Mouse (Mus musculus) kidney, adult 2 months (tissue): ENCODE data around the gene Naa35.

Source experiments
- CTCF ChIP-seq: fragments of 200-500 bp; conservative IDR thresholded peaks from 2 replicates; pipeline ENCODE4 v1.5.1; 2011; ENCODE audit warnings: low read depth, mild to moderate bottlenecking, control low read depth, low read length, moderate library complexity, mixed read lengths; ENCODE audit not compliant: insufficient read depth, insufficient read length
- POLR2A ChIP-seq: fragments of 200-500 bp; IDR thresholded peaks from one replicate; pipeline ENCODE4 v1.6.1; 2011; ENCODE audit warnings: low read depth, low read length, control low read depth

GRCm38 (mm10) chr13:59609885-59610284, 24.8 kb downstream of the Naa35 start:
- TF ChIP-seq CTCF (no peak), POLR2A (no peak)
